Mouse (Mus musculus) CH12.LX (cell line): ENCODE results near the gene Srd5a1. TPM values are rescaled to one million over a fixed set of nuclear protein-coding genes. Genes with fewer than 3 reads are reported as not detected.

Source experiments
- DNase-seq: peaks from one replicate; pipeline ENCODE4 v3.0.0-alpha.2; 2013; ENCODE audit errors: extremely low read depth
- H3K27ac ChIP-seq: 2 replicates; pipeline ENCODE4 v1.5.1; 2012; ENCODE audit warnings: low read depth, mild to moderate bottlenecking, control low read depth, moderate library complexity; ENCODE audit not compliant: insufficient read depth
- H3K27me3 ChIP-seq: replicated peaks from 2 replicates; pipeline ENCODE3; 2012; ENCODE audit warnings: inconsistent platforms
- H3K36me3 ChIP-seq, 2 experiments: replicated peaks in 1 of 2; 2 replicates each; pipeline versions ENCODE3 to v1.6.1; 2012; ENCODE audit warnings: inconsistent platforms in 1 of 2, low read length in 1 of 2, mild to moderate bottlenecking in 1 of 2, mixed read lengths in 1 of 2, moderate library complexity in 1 of 2; ENCODE audit not compliant: control insufficient read depth in 1 of 2, insufficient read depth in 1 of 2
- H3K4me1 ChIP-seq, 2 experiments: 2 replicates each; pipeline ENCODE4 v1.6.1; 2012; ENCODE audit warnings: inconsistent platforms in 1 of 2, moderate library complexity in 1 of 2; ENCODE audit not compliant: insufficient read depth in 2 of 2, control insufficient read depth in 1 of 2
- H3K4me2 ChIP-seq: 2 replicates; pipeline ENCODE4 v1.6.1; 2012; ENCODE audit warnings: low read depth, mild to moderate bottlenecking, control low read depth; ENCODE audit not compliant: poor library complexity, insufficient read depth, severe bottlenecking
- H3K4me3 ChIP-seq, 3 experiments: fragments of 150-350 bp in 1 of 3; sonication (generic) in 1 of 3; replicated peaks in 1 of 3; 2 replicates each; pipeline versions ENCODE3 to v1.5.1; 2011 to 2012; ENCODE audit warnings: low read depth in 2 of 3, low read length in 2 of 3, mild to moderate bottlenecking in 2 of 3, moderate library complexity in 2 of 3, control low read depth in 1 of 3, improper control_type of control experiment in 1 of 3, inconsistent platforms in 1 of 3, mixed read lengths in 1 of 3; ENCODE audit not compliant: poor library complexity in 1 of 3
- H3K79me2 ChIP-seq: replicated peaks from 2 replicates; pipeline ENCODE4 v1.6.1; 2012; ENCODE audit warnings: mild to moderate bottlenecking, moderate library complexity; ENCODE audit not compliant: control insufficient read depth, poor library complexity, insufficient read depth, severe bottlenecking; ENCODE audit errors: extremely low read depth
- H3K9ac ChIP-seq: 2 replicates; pipeline ENCODE4 v1.6.1; 2012; ENCODE audit warnings: low read depth, mild to moderate bottlenecking, control low read depth, moderate library complexity; ENCODE audit not compliant: insufficient read depth
- H3K9me3 ChIP-seq: replicated peaks from 2 replicates; pipeline ENCODE3; 2012; ENCODE audit warnings: low read length, inconsistent platforms, mixed read lengths
- BHLHE40 ChIP-seq: IDR thresholded peaks from 2 replicates; pipeline ENCODE4 v1.6.1; 2011; ENCODE audit warnings: mild to moderate bottlenecking, low read depth, low read length, improper control_type of control experiment
- CHD1 ChIP-seq: IDR thresholded peaks from 2 replicates; pipeline ENCODE4 v1.6.1; 2012; ENCODE audit warnings: low read depth, low read length, improper control_type of control experiment, inconsistent platforms
- CHD2 ChIP-seq: IDR thresholded peaks from 2 replicates; pipeline ENCODE4 v1.6.1; 2011; ENCODE audit warnings: low read length, improper control_type of control experiment
- ELF1 ChIP-seq: IDR thresholded peaks from 2 replicates; pipeline ENCODE4 v1.6.1; 2014; ENCODE audit warnings: low read depth, mild to moderate bottlenecking, inconsistent platforms, low read length, improper control_type of control experiment
- EP300 ChIP-seq: IDR thresholded peaks from 2 replicates; pipeline ENCODE4 v1.6.1; 2011; ENCODE audit warnings: low read length, improper control_type of control experiment
- ETS1 ChIP-seq: conservative IDR thresholded peaks from 2 replicates; pipeline ENCODE4 v1.6.1; 2012; ENCODE audit warnings: low read depth, mild to moderate bottlenecking, inconsistent platforms, low read length, improper control_type of control experiment, moderate library complexity
- GABPA ChIP-seq: IDR thresholded peaks from 2 replicates; pipeline ENCODE4 v1.6.1; 2012; ENCODE audit warnings: low read depth, low read length, improper control_type of control experiment, inconsistent platforms; ENCODE audit not compliant: insufficient replicate concordance
- HCFC1 ChIP-seq: IDR thresholded peaks from 2 replicates; pipeline ENCODE4 v1.6.1; 2012; ENCODE audit warnings: low read depth, mild to moderate bottlenecking, inconsistent platforms, low read length, improper control_type of control experiment
- JUN ChIP-seq: IDR thresholded peaks from 2 replicates; pipeline ENCODE4 v1.6.1; 2011; ENCODE audit warnings: low read depth, mild to moderate bottlenecking, low read length, improper control_type of control experiment, moderate library complexity; ENCODE audit not compliant: insufficient read depth
- KAT2A ChIP-seq: IDR thresholded peaks from 2 replicates; pipeline ENCODE4 v1.6.1; 2012; ENCODE audit warnings: low read length, improper control_type of control experiment, inconsistent platforms; ENCODE audit not compliant: insufficient replicate concordance
- MAX ChIP-seq: IDR thresholded peaks from 2 replicates; pipeline ENCODE4 v1.6.1; 2011; ENCODE audit warnings: low read length, improper control_type of control experiment
- MEF2A ChIP-seq: IDR thresholded peaks from 2 replicates; pipeline ENCODE4 v1.6.1; 2014; ENCODE audit warnings: low read depth, mild to moderate bottlenecking, inconsistent platforms, low read length, improper control_type of control experiment, borderline replicate concordance
- PAX5 ChIP-seq: IDR thresholded peaks from 2 replicates; pipeline ENCODE4 v1.6.1; 2012; ENCODE audit warnings: low read length, inconsistent platforms, mixed read lengths
- POLR2A ChIP-seq: IDR thresholded peaks from 2 replicates; pipeline ENCODE4 v1.6.1; 2011; ENCODE audit warnings: low read depth, mild to moderate bottlenecking, improper control_type of control experiment, low read length
- RCOR1 ChIP-seq: conservative IDR thresholded peaks from 2 replicates; pipeline ENCODE4 v1.6.1; 2012; ENCODE audit warnings: low read depth, mild to moderate bottlenecking, inconsistent platforms, low read length, improper control_type of control experiment
- TCF12 ChIP-seq: IDR thresholded peaks from 2 replicates; pipeline ENCODE4 v1.6.1; 2014; ENCODE audit warnings: low read depth, mild to moderate bottlenecking, inconsistent platforms, low read length, improper control_type of control experiment
- UBTF ChIP-seq: IDR thresholded peaks from 2 replicates; pipeline ENCODE4 v1.6.1; 2012; ENCODE audit warnings: low read depth, mild to moderate bottlenecking, inconsistent platforms, low read length, improper control_type of control experiment, moderate library complexity
- USF1 ChIP-seq: IDR thresholded peaks from 2 replicates; pipeline ENCODE4 v1.6.1; 2014; ENCODE audit warnings: low read depth, mild to moderate bottlenecking, inconsistent platforms, low read length, improper control_type of control experiment
- USF2 ChIP-seq: conservative IDR thresholded peaks from 2 replicates; pipeline ENCODE4 v1.6.1; 2011; ENCODE audit warnings: low read depth, low read length, improper control_type of control experiment
- ZC3H11A ChIP-seq: IDR thresholded peaks from 2 replicates; pipeline ENCODE4 v1.6.1; 2012; ENCODE audit warnings: low read depth, mild to moderate bottlenecking, inconsistent platforms, low read length, improper control_type of control experiment
- ZKSCAN1 ChIP-seq: IDR thresholded peaks from 2 replicates; pipeline ENCODE4 v1.6.1; 2012; ENCODE audit warnings: low read depth, inconsistent platforms, low read length, improper control_type of control experiment, borderline replicate concordance
- ZMIZ1 ChIP-seq: IDR thresholded peaks from 2 replicates; pipeline ENCODE4 v1.6.1; 2012; ENCODE audit warnings: low read depth, mild to moderate bottlenecking, inconsistent platforms, low read length, improper control_type of control experiment
- ZNF384 ChIP-seq: IDR thresholded peaks from 2 replicates; pipeline ENCODE4 v1.6.1; 2012; ENCODE audit warnings: low read depth, low read length, improper control_type of control experiment, inconsistent platforms
- dilution Hi-C: fragments of 300-500 bp; cut with MboI; formaldehyde crosslinking; loops from 2 replicates; pipeline ENCODE4 v1.14.3; 2020; ENCODE audit warnings: low sequenced_read_pairs; ENCODE audit not compliant: extremely low pct_unique_long_range_greater_than_20kb, extremely low pct_ligation_motif_present
- in situ Hi-C: fragments of 300-500 bp; cut with MboI; formaldehyde crosslinking; loops from 3 replicates; pipeline ENCODE4 v1.14.3; 2019; ENCODE audit warnings: low sequenced_read_pairs, low pct_ligation_motif_present, low pct_unique_long_range_greater_than_20kb, mixed read lengths
- polyA plus RNA-seq: library from polyadenylated mRNA; unstranded; fragments of >175 nt; gene quantifications from 2 replicates; pipeline ENCODE4 v1.2.1, GENCODE M21; 2012; ENCODE audit warnings: low read depth; ENCODE audit not compliant: insufficient read length
- total RNA-seq, 2 experiments: library from RNA; depleted of rRNA; stranded (reverse); fragments of 300-350 nt in 1 of 2; fragments of >200 nt in 1 of 2; gene quantifications; 2 replicates each; pipeline ENCODE4 v1.2.3; 2012 to 2014

The Srd5a1 gene
- total and polyA plus RNA-seq, 3 experiments = 1.2 to 2.4 (median 2.3) TPM

DNA sequence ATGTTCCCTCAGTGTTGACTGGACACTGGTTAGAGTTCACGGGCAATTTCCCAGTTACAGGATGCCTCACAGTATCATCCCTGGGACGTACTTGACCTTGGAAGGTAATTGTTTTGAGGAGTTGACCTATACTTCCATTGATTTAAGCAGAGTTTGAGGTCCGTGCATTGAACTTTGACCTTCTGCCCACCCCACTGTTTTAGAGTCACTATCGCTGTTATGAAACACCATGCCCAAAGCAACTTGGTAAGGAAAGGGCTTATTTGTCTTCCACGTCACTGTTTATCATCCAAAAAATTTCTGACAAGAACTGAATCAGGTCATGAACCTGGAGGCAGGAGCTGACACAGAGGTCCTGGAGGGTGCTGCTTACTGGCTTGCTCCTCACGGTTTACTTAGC is 28.8 kb downstream of the Srd5a1 start:
- H3K4me3 ChIP-seq = no peak overlapping the region
- H3K4me2 ChIP-seq = no peak overlapping the region
- H3K9ac ChIP-seq = no peak overlapping the region
- H3K4me1 ChIP-seq = peaks cover 4 to 9% of the 10 kb centered on the region in 2 experiments; a peak in 3 of 4 replicates
- TF ChIP-seq ZMIZ1 (no peak), ELF1 (no peak), CHD1 (no peak), EP300 (no peak), HCFC1 (no peak), CHD2 (no peak), ZC3H11A (no peak), BHLHE40 (no peak), KAT2A (no peak), UBTF (no peak)
- in situ Hi-C loops = no loop called here
- no peak overlapping the region for H3K27ac ChIP-seq
- no peaks in the 10 kb centered on the region for H3K27me3 ChIP-seq
- no peak for DNase-seq
- H3K79me2 ChIP-seq = no peaks in the 10 kb centered on the region
- no peaks in the 10 kb centered on the region for H3K36me3 ChIP-seq
- dilution Hi-C loops = no loop called here
- no peaks in the 10 kb centered on the region for H3K9me3 ChIP-seq

DNA sequence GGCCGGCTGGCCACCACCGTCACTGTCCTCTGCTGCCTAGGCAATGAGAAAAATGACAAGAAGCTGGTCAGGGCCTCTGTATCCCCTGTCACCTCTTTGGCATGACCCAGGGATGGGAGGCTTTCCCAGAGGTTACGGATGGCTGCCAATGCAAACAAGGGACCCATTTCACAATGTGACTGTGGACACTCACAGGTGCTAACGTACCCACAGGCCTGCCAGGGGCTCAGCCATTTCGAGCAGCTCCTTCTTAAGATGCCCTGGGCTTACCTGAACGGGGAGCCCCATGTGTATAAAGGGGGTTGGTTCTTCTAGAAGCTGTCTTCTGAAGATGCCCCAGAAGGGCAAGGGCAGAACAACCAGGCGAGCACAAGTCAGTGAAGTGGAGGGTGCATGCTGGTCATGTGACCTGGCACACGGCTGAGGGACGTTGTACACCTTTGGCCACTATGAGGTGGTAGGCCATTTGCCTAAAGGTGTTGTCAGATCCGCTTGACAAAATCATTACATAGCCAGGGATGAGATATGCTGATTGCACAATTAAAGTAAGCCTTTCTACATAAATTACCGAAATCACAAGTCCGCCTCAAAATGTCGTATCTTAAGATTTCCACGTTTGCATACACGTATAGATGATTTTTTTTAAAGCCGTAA is 33.9 kb downstream of the Srd5a1 start:
- H3K4me2 ChIP-seq = no peak overlapping the region
- no peak overlapping the region for H3K27ac ChIP-seq
- H3K27me3 ChIP-seq = no peaks in the 10 kb centered on the region
- H3K36me3 ChIP-seq = no peaks in the 10 kb centered on the region
- no peak overlapping the region for H3K4me3 ChIP-seq
- no peak for DNase-seq
- no peaks in the 10 kb centered on the region for H3K9me3 ChIP-seq
- TF ChIP-seq MEF2A = no peak
- no peak for TF ChIP-seq GABPA
- TF ChIP-seq USF1 = no peak
- no peak for TF ChIP-seq MAX
- TF ChIP-seq CHD1 = no peak
- in situ Hi-C loops = no loop called here
- peaks cover 0 to 4% of the 10 kb centered on the region in 2 experiments; a peak in 1 of 4 replicates for H3K4me1 ChIP-seq
- H3K79me2 ChIP-seq = no peaks in the 10 kb centered on the region
- no peak overlapping the region for H3K9ac ChIP-seq
- dilution Hi-C loops = no loop called here

DNA sequence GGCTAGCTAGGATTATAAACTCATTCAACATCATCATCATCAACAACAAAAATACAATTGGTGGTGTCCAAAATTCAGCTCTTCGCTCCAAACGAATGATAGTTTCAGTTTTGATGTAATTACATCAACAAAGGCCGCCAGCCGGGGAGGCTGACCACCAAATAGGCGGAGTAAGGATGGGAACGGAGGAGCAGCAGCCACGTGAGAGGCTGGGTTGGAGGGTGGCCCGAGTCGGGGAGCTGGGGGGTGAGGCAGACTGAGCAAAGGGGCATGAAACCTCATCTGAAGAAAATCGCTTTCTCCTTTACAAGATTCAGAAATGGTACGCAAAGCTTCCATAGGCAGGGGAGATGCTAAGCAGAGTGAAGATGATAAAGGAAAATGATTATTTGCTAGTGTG is 34.6 kb downstream of the Srd5a1 start:
- H3K4me3 ChIP-seq = no peak overlapping the region
- H3K27me3 ChIP-seq = no peaks in the 10 kb centered on the region
- in situ Hi-C loops (no loop called here), dilution Hi-C loops (no loop called here)
- peaks cover 0 to 4% of the 10 kb centered on the region in 2 experiments; a peak in 1 of 4 replicates for H3K4me1 ChIP-seq
- no peak for DNase-seq
- no peak for TF ChIP-seq EP300
- no peak for TF ChIP-seq ELF1
- no peak for TF ChIP-seq USF2
- TF ChIP-seq MEF2A = no peak
- no peak for TF ChIP-seq TCF12
- TF ChIP-seq ZMIZ1 = no peak
- no peak for TF ChIP-seq ETS1
- TF ChIP-seq ZNF384 = no peak
- no peak for TF ChIP-seq RCOR1
- TF ChIP-seq JUN = no peak
- no peak for TF ChIP-seq ZKSCAN1
- no peak for TF ChIP-seq UBTF
- TF ChIP-seq POLR2A = no peak
- TF ChIP-seq PAX5 = no peak
- no peaks in the 10 kb centered on the region for H3K36me3 ChIP-seq
- H3K79me2 ChIP-seq = no peaks in the 10 kb centered on the region
- H3K9ac ChIP-seq = no peak overlapping the region
- H3K27ac ChIP-seq = no peak overlapping the region
- H3K4me2 ChIP-seq = no peak overlapping the region
- H3K9me3 ChIP-seq = no peaks in the 10 kb centered on the region
